Mouse (Mus musculus): ENCODE results near the gene Pear1.

DNA sequence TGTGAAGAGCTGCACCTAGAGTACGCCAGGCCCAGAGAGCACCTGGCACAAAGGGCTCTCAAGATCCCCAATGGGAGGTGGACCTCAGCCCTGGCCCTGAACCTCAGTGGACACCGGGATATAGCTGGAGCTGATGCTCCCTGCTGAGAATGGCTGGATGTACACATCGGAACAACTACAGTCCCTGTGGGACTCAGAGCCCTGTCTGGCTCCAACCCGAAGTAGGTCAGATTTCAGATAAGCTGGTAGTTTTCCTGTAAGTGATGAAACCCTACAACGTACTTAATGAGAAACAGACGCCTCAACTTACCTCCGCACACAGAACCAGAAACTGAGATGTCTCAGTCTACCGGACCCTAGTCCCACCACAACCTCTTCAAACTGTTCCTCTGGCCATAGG, 33.6 kb upstream of the Pear1 start:
- TF ChIP-seq TAL1 (IDR thresholded peaks at IDR 0.05; ENCODE audit: low read length) (no peak), GATA1 (IDR thresholded peaks at IDR 0.05; ENCODE audit: low read length) (no peak)
